ENCODE assay signal across 11 mouse cellular contexts in the genomic region with DNA sequence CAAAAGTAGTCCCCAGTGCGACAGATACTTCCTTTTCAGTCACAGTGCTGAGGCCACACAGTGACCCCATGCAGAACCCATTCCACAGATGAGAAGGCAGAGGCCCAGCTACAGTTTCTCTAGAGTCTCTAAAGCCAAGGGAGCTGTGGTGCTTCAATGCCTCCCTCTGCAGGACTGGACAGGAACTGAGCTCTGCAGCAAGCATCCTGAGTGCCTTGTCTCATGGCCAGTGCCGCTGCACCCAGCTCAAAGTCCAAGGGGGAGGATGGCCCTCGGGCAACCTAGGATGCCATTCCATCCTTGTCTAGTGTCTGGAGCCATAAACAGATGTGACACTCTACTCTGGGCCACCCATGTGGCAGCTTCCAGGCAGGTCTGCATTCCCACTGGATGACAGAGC. TPM values are rescaled to one million over a fixed set of nuclear protein-coding genes. Genes with fewer than 3 reads are reported as not detected.
A peak's percentile ranks its signal among the peaks of the same experiment; 100 is the strongest.
DNase-seq lines count a peak whose midpoint lies in the region; ATAC-seq and TF ChIP-seq lines count a peak whose summit lies in the region.
"Had no signal": no experiment of that assay in that cellular context is flagged by ENCODE, and none has a peak within 500 bp of the region (broad histone marks: within the 10 kb centered on the region; RNA-seq: fewer than 3 reads in every experiment).

No protein-coding gene starts in this region.

- no peaks in the 10 kb centered on the region for H3K9me3 ChIP-seq in stomach, postnatal 0 days (ENCODE audit: control insufficient read depth, low read length)
- H3K9me3 ChIP-seq in midbrain, embryonic 13.5 days, result no peaks in the 10 kb centered on the region

- peak; percentile 76 for TF ChIP-seq CTCF in stomach, postnatal 0 days (IDR thresholded peaks at IDR 0.05; ENCODE audit: low read depth)

- no peaks in the 10 kb centered on the region for H3K36me3 ChIP-seq in stomach, postnatal 0 days (ENCODE audit: control insufficient read depth, insufficient read depth, low read length)
- peaks cover 30% of the 10 kb centered on the region for H3K36me3 ChIP-seq in midbrain, embryonic 13.5 days

- H3K27ac ChIP-seq in stomach, postnatal 0 days (replicated peaks), result no peak overlapping the region
- no peak overlapping the region for H3K27ac ChIP-seq in midbrain, embryonic 13.5 days
- H3K27ac ChIP-seq: macrophage had no signal

- H3K4me1 ChIP-seq in stomach, postnatal 0 days (replicated peaks; ENCODE audit: control insufficient read depth, insufficient read depth), result 0 out of 2 replicates have a peak, but pooled peaks cover 2% of the 10 kb centered on the region
- H3K4me1 ChIP-seq in midbrain, embryonic 13.5 days (replicated peaks), result peaks cover 36% of the 10 kb centered on the region

- DNase-seq in gastrocnemius, postnatal 14 days, result peak; percentile 27
- no peak for DNase-seq in gastrocnemius, adult 8-10 months (ENCODE audit: low spot score in 2 of 2)
- DNase-seq in retina, postnatal 1 day, result peak; percentile 36
- no peak for DNase-seq in retina, embryonic 14.5 days (ENCODE audit: low spot score)
- peak; percentile 24 for DNase-seq in embryo, embryonic 11 days
- peak; percentile 55 for DNase-seq in stomach, postnatal 0 days (ENCODE audit: low spot score)
- DNase-seq in thymus, postnatal 0 days (ENCODE audit: low spot score), result no peak

- ATAC-seq in stomach, postnatal 0 days (ENCODE audit: low FRiP score, low TSS enrichment), result no peak
- no peak for ATAC-seq in midbrain, embryonic 13.5 days
- ATAC-seq: inflammation-experienced regulatory T-cells, adult 6 months had no signal

- no peak overlapping the region for H3K9ac ChIP-seq in stomach, postnatal 0 days (ENCODE audit: low read length)
- H3K9ac ChIP-seq in midbrain, embryonic 13.5 days (replicated peaks), result no peak overlapping the region

- no peak for TF ChIP-seq EP300 in stomach, postnatal 0 days (optimal IDR thresholded peaks at IDR 0.05)

- WGBS in stomach, postnatal 0 days, result 68% methylated on average over 3 of the region's 3 CpGs
- WGBS in midbrain, embryonic 13.5 days, result 77% methylated on average over 3 of the region's 3 CpGs

- no peak overlapping the region for H3K4me2 ChIP-seq in stomach, postnatal 0 days (replicated peaks; ENCODE audit: low read depth)
- H3K4me2 ChIP-seq in midbrain, embryonic 13.5 days (replicated peaks), result no peak overlapping the region

- H3K27me3 ChIP-seq in stomach, postnatal 0 days (ENCODE audit: control insufficient read depth, insufficient read depth, low read length), result no peaks in the 10 kb centered on the region
- H3K27me3 ChIP-seq in midbrain, embryonic 13.5 days, result no peaks in the 10 kb centered on the region

- H3K4me3 ChIP-seq in stomach, postnatal 0 days (ENCODE audit: low read depth, low read length), result no peak overlapping the region
- H3K4me3 ChIP-seq in midbrain, embryonic 13.5 days (replicated peaks), result no peak overlapping the region
- H3K4me3 ChIP-seq: erythroblast, embryonic 14.5 days had no signal

- intact Hi-C loops in gastrocnemius, postnatal 14 days (cut with DNase I; ENCODE audit: low total_unique reads), result no loop called here

RNA-seq across cellular contexts. Expression of a gene that starts 2.5 kb away (rescaled TPM):
- 10 to 100 TPM in 1 of 2 experiments, 1 to 10 TPM in 1; 8.0 to 10.2 TPM for total RNA-seq in gastrocnemius, postnatal 14 days (2021)
- 1 to 10 TPM; 1.5 to 3.4 (median 2.2) TPM for total RNA-seq in gastrocnemius, adult 8-10 months (2022)
- polyA plus RNA-seq in stomach, postnatal 0 days (2015; fragmentation: Nextera tagmentation; extraction: Ambion mirVana), result 12.8 and 14.6 TPM in 2 replicates
- 3.2 and 3.5 TPM in 2 replicates for polyA plus RNA-seq in thymus, postnatal 0 days (2015; fragmentation: Nextera tagmentation; extraction: Ambion mirVana)
- polyA plus RNA-seq in midbrain, embryonic 13.5 days (2015; fragmentation: Nextera tagmentation; extraction: Ambion mirVana), result 39.4 and 51.6 TPM in 2 replicates

RNA-seq across cellular contexts. Expression of a gene that starts 22.9 kb away (rescaled TPM):
- 1 to 10 TPM; 3.9 to 4.1 TPM for total RNA-seq in gastrocnemius, postnatal 14 days (2021)
- total RNA-seq in gastrocnemius, adult 8-10 months (2022), result 1 to 10 TPM; 2.6 to 3.3 (median 3.0) TPM
- polyA plus RNA-seq in stomach, postnatal 0 days (2015; fragmentation: Nextera tagmentation; extraction: Ambion mirVana), result 25.0 and 26.6 TPM in 2 replicates
- 15.8 and 15.9 TPM in 2 replicates for polyA plus RNA-seq in thymus, postnatal 0 days (2015; fragmentation: Nextera tagmentation; extraction: Ambion mirVana)
- 25.3 and 25.5 TPM in 2 replicates for polyA plus RNA-seq in midbrain, embryonic 13.5 days (2015; fragmentation: Nextera tagmentation; extraction: Ambion mirVana)

RNA-seq across cellular contexts. Expression of a gene that starts 27.3 kb away (rescaled TPM):
- 1 to 10 TPM; 3.2 to 3.9 TPM for total RNA-seq in gastrocnemius, postnatal 14 days (2021)
- total RNA-seq in gastrocnemius, adult 8-10 months (2022), result 1 to 10 TPM; 3.5 to 4.6 (median 3.7) TPM
- polyA plus RNA-seq in stomach, postnatal 0 days (2015; fragmentation: Nextera tagmentation; extraction: Ambion mirVana), result 11.6 and 12.2 TPM in 2 replicates
- polyA plus RNA-seq in thymus, postnatal 0 days (2015; fragmentation: Nextera tagmentation; extraction: Ambion mirVana), result 2.3 TPM in 2 replicates
- 6.7 and 7.6 TPM in 2 replicates for polyA plus RNA-seq in midbrain, embryonic 13.5 days (2015; fragmentation: Nextera tagmentation; extraction: Ambion mirVana)

RNA-seq across cellular contexts. Expression of a gene that starts 59.6 kb away (rescaled TPM):
- 10 to 100 TPM; 32.2 to 34.7 TPM for total RNA-seq in gastrocnemius, postnatal 14 days (2021)
- 10 to 100 TPM; 27.9 to 32.9 (median 31.6) TPM for total RNA-seq in gastrocnemius, adult 8-10 months (2022)
- polyA plus RNA-seq in stomach, postnatal 0 days (2015; fragmentation: Nextera tagmentation; extraction: Ambion mirVana), result 82.2 and 82.7 TPM in 2 replicates
- polyA plus RNA-seq in thymus, postnatal 0 days (2015; fragmentation: Nextera tagmentation; extraction: Ambion mirVana), result 165 and 192 TPM in 2 replicates
- polyA plus RNA-seq in midbrain, embryonic 13.5 days (2015; fragmentation: Nextera tagmentation; extraction: Ambion mirVana), result 233 and 245 TPM in 2 replicates

Comparison
In these comparisons a context has a peak if more than half of its experiments do, and no peak if none do; other contexts are left out.
1. DNase-seq: peak in gastrocnemius, postnatal 14 days (single experiment), retina, postnatal 1 day (single experiment), embryo, embryonic 11 days (single experiment) and stomach, postnatal 0 days (single experiment); none in gastrocnemius, adult 8-10 months (0 of 2), retina, embryonic 14.5 days (single experiment) and thymus, postnatal 0 days (single experiment).